Mouse (Mus musculus) C2C12 (cell line): Measurements from ENCODE around the gene Pomp. TPM values are rescaled to one million over a fixed set of nuclear protein-coding genes. Genes with fewer than 3 reads are reported as not detected.

ENCODE experiments used
- H3K27me3 ChIP-seq: one replicate; pipeline ENCODE4 v1.6.1; 2011; ENCODE audit not compliant: control insufficient read depth, insufficient read depth, insufficient read length
- H3K36me3 ChIP-seq: one replicate; pipeline ENCODE4 v1.6.1; 2011; ENCODE audit not compliant: control insufficient read depth, insufficient read depth
- H3K4me3 ChIP-seq: one replicate; pipeline ENCODE4 v1.5.1; 2011; ENCODE audit warnings: mild to moderate bottlenecking, control low read depth; ENCODE audit not compliant: poor library complexity, insufficient read depth, severe bottlenecking
- H3K79me2 ChIP-seq: one replicate; pipeline ENCODE4 v1.6.1; 2011; ENCODE audit not compliant: control insufficient read depth, insufficient read depth
- H3K79me3 ChIP-seq: one replicate; pipeline ENCODE4 v1.6.1; 2011; ENCODE audit warnings: low read depth, control low read depth
- H3ac ChIP-seq: one replicate; pipeline ENCODE3; 2011; ENCODE audit warnings: low read depth; ENCODE audit not compliant: control insufficient read depth, insufficient read length
- CEBPB ChIP-seq: IDR thresholded peaks from one replicate; pipeline ENCODE4 v1.6.1; 2011; ENCODE audit warnings: low read depth, mild to moderate bottlenecking, control low read depth, moderate library complexity
- CTCF ChIP-seq: IDR thresholded peaks from one replicate; pipeline ENCODE4 v1.5.1; 2011; ENCODE audit not compliant: control insufficient read depth, insufficient read depth, insufficient read length
- FOSL1 ChIP-seq: IDR thresholded peaks from one replicate; pipeline ENCODE4 v1.8.0; 2011; ENCODE audit warnings: mild to moderate bottlenecking, low read length; ENCODE audit not compliant: poor library complexity, insufficient read depth, severe bottlenecking
- MAX ChIP-seq: IDR thresholded peaks from one replicate; pipeline ENCODE4 v1.6.1; 2011; ENCODE audit warnings: mild to moderate bottlenecking, control low read depth
- MYOD1 ChIP-seq: IDR thresholded peaks from one replicate; pipeline ENCODE4 v1.6.1; 2011; ENCODE audit warnings: low read depth; ENCODE audit not compliant: control insufficient read depth, insufficient read length
- MYOG ChIP-seq: IDR thresholded peaks from one replicate; pipeline ENCODE4 v1.6.1; 2011; ENCODE audit not compliant: control insufficient read depth, insufficient read length; ENCODE audit errors: extremely low read depth
- USF1 ChIP-seq: IDR thresholded peaks from one replicate; pipeline ENCODE4 v1.6.1; 2011; ENCODE audit warnings: low read depth, mild to moderate bottlenecking, control low read depth, moderate library complexity
- long read RNA-seq, 2 experiments: library from polyadenylated mRNA; unstranded; transcript quantifications; one replicate each; pipeline ENCODE4 v2.0.0; 2019 to 2020
- polyA plus RNA-seq: library from polyadenylated mRNA; unstranded; fragments of >200 nt; fragmentation: generic; extraction: Trizol; gene quantifications from one replicate; pipeline ENCODE4 v1.2.1, GENCODE M21; 2012; ENCODE audit warnings: missing spikeins

Gene Pomp
- polyA plus RNA-seq, result 292 TPM
- long read RNA-seq, experiment 1, transcript Pomp-201 (6 exons, 1,579 nt), result major isoform, 197 of 239 reads
- long read RNA-seq, experiment 1, transcript Pomp-206 (2 exons, 332 nt), result minor isoform, 8 of 239 reads
- long read RNA-seq, experiment 1, partial matches to known transcripts, result 25 of 239 reads
- long read RNA-seq, experiment 1, other reads (novel, unspliced or antisense), result 9 of 239 reads
- long read RNA-seq, experiment 2, transcript Pomp-201 (6 exons, 1,579 nt), result major isoform, 44 of 50 reads
- long read RNA-seq, experiment 2, partial matches to known transcripts, result 1 of 50 reads
- long read RNA-seq, experiment 2, other reads (novel, unspliced or antisense), result 4 of 50 reads

DNA sequence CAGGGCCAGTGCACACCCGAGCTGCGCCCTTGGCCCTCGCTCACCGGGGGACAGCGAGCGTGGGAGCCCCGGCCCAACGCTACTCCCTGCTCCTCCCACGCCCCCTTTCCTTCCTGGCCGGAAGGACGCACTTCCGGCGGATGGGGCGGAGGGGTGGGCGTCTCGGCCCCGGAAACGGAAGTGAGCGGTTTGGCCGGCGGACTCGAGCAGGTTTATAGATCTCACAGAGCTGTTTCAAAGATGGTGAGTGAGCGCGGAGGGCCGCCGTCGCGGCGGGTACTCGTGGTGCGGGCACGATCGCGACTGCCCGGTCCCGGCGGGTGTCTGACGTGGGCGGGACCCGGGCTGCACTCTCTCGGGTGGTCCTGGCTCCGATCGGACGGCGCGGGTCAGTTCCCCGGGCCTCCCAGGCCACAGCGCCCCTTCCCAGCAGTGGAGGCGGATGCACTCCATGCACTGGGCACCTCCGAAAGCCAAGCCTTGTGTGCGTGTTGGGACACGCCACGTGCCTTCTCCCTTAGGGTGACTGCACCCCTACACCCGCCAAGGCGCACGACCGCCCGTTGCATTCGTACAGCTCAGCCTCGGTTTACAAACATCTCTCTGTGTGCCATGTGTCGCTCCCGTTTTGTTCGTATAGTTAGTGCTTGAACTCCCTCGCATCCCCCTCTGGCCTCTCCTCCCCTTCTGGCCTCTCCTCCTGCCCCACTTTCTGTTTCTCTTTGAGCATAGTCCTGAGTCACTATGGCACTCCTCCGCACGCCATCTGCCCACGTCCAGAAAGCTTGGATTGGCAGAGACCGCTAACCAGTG lies at the start of gene Pomp:
Gene Pomp, plus strand, starts transcription at position 13 of the 813 bp plus-strand sequence.
- Histone ChIP-seq H3K4me3 (peak within 1 kb of the TSS; percentile 96), H3K27me3 (no peaks in the 10 kb centered on the region), H3ac (peak within 1 kb of the TSS; percentile 87), H3K79me3 (peaks cover 35% of the 10 kb centered on the region), H3K36me3 (peaks cover 32% of the 10 kb centered on the region), H3K79me2 (peaks cover 45% of the 10 kb centered on the region)
- no peak for TF ChIP-seq USF1
- no peak for TF ChIP-seq CTCF
- TF ChIP-seq FOSL1, result no peak
- TF ChIP-seq MAX, result peak; percentile 59

DNA sequence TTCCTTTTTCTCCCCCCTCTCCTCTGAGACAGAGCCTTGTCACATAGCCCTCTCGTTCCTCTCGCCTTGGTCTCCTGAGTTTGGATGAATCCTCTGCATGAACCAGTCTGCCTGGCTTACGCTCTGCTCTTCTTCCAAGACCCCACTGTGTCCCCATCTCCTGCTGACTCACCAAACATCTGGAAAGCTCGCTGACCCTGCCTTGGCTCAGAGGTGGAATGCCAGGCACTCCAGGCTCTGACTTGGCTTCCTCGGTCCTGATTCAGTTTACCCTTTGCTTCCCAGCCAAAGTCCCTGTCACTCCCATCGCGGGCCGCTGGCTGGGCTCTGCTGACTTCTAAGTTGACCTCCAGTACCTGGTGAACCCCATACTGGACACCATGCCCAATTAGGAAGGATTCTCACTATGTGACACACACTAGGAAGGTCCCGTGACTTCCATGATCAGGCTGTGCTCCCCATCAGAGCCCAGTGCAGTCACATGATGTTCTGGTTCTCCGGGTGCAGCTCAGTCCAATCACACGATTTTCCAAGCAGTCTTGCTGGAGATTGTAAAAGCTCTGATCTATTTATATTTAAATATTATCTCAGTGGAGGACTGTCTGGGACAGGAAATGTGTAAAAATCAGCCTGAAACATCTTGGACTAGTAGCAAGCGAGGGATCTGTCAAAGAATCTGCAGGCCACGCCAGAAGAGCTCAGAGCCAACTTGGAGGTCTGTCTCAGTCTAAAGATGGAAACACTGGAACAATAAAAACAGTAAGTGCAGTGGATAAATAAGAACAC lies 47.8 kb upstream of the Pomp start:
- Histone ChIP-seq H3K79me2 (no peaks in the 10 kb centered on the region), H3K36me3 (no peaks in the 10 kb centered on the region), H3K27me3 (no peaks in the 10 kb centered on the region), H3ac (no peak overlapping the region), H3K4me3 (no peak overlapping the region), H3K79me3 (no peaks in the 10 kb centered on the region)
- no peak for TF ChIP-seq MYOD1
- TF ChIP-seq FOSL1, result no peak
- no peak for TF ChIP-seq MAX
- TF ChIP-seq CTCF, result no peak
- TF ChIP-seq USF1, result no peak
- no peak for TF ChIP-seq CEBPB
- TF ChIP-seq MYOG, result no peak

GRCm38 (mm10) chr5:147814971-147815370 lies 45.3 kb upstream of the Pomp start:
- TF ChIP-seq MYOG (no peak), FOSL1 (no peak), MYOD1 (no peak), USF1 (no peak), CTCF (no peak), MAX (no peak), CEBPB (no peak)

DNA sequence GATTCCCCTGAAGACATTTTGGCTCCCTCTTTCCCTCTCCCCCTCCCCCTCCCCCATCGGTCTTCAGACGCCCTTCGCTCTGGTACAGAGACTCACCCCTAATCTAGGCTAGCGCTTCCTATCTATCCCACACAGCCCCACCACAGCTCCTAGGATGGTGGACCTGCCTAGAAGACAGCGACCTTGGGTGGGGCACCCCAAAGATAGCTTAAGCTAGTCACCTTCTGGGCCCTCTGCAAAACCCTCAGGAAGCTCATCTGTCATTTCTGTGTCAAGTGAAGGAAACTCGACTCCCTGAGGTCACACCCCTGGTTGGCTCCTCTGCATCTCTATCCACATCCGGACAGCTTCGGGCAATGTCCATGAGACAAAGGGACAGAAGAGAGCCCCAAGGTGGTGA lies 44.7 kb upstream of the Pomp start:
- TF ChIP-seq CEBPB (no peak), USF1 (no peak), CTCF (no peak), MYOG (no peak), FOSL1 (no peak), MYOD1 (no peak), MAX (no peak)
- Histone ChIP-seq H3K79me3 (no peaks in the 10 kb centered on the region), H3K79me2 (no peaks in the 10 kb centered on the region), H3K36me3 (no peaks in the 10 kb centered on the region), H3ac (no peak overlapping the region), H3K27me3 (no peaks in the 10 kb centered on the region), H3K4me3 (no peak overlapping the region)

More at GRCm38 (mm10) chr5:147814971-147815370, 45.3 kb upstream of the Pomp start:
- Histone ChIP-seq H3ac (no peak overlapping the region), H3K36me3 (no peaks in the 10 kb centered on the region), H3K27me3 (no peaks in the 10 kb centered on the region), H3K79me2 (no peaks in the 10 kb centered on the region), H3K4me3 (no peak overlapping the region), H3K79me3 (no peaks in the 10 kb centered on the region)

DNA sequence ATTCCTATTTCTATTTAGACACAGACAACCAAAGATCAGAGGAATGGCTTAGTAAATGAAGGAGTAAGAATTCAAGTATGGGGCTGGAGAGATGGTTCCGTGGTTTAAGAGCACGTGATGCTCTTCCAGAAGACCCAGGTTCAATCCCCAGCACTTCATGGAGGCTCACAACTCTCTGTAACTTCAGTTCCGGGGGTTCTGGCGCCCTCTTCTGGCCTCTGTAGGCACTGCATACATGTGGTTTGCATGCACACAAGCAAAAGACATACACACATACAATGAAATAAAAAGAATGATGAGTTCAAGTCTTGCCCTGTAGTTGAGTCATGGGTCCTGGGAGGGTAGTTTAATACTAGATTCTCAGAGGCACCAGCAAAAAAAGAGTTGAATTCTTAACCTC lies 43.8 kb upstream of the Pomp start:
- TF ChIP-seq MYOD1, result no peak
- no peak for TF ChIP-seq USF1
- TF ChIP-seq FOSL1, result no peak
- TF ChIP-seq CEBPB, result no peak
- Histone ChIP-seq H3K27me3 (no peaks in the 10 kb centered on the region), H3ac (no peak overlapping the region), H3K79me2 (no peaks in the 10 kb centered on the region), H3K79me3 (no peaks in the 10 kb centered on the region), H3K36me3 (no peaks in the 10 kb centered on the region), H3K4me3 (no peak overlapping the region)
